Mouse (Mus musculus) bone marrow, adult 2 months (tissue): ENCODE measurements around the gene Adamts6. TPM values are rescaled to one million over a fixed set of nuclear protein-coding genes. Genes with fewer than 3 reads are reported as not detected.

Source experiments
- H3K27ac ChIP-seq: fragments of 200-500 bp; 2 replicates; pipeline ENCODE4 v1.5.1; 2012; ENCODE audit warnings: low read depth, mild to moderate bottlenecking, control low read depth, inconsistent platforms, low read length; ENCODE audit not compliant: control insufficient read depth, poor library complexity, insufficient read depth
- H3K4me1 ChIP-seq: fragments of 200-500 bp; 2 replicates; pipeline ENCODE4 v1.6.1; 2011; ENCODE audit warnings: low read length; ENCODE audit not compliant: control insufficient read depth, insufficient read depth
- H3K4me3 ChIP-seq: fragments of 200-500 bp; replicated peaks from 2 replicates; pipeline ENCODE3; 2011; ENCODE audit warnings: mild to moderate bottlenecking, low read depth, low read length, control low read depth; ENCODE audit not compliant: control insufficient read depth
- CTCF ChIP-seq: fragments of 200-500 bp; IDR thresholded peaks from 2 replicates; pipeline ENCODE4 v1.5.1; 2011; ENCODE audit warnings: low read length, control low read depth; ENCODE audit not compliant: control insufficient read depth, insufficient read depth
- POLR2A ChIP-seq: fragments of 200-500 bp; IDR thresholded peaks from 2 replicates; pipeline ENCODE4 v1.6.1; 2011; ENCODE audit warnings: low read depth, mild to moderate bottlenecking, control low read depth, low read length, borderline replicate concordance; ENCODE audit not compliant: control insufficient read depth
- WGBS: fragments of 180-500 bp; shearing (Covaris S2); methylation state at CpG from one replicate; pipeline ENCODE4 v1.1.7; 2018; 5-methylcytosine and 5-hydroxymethylcytosine counted together
- polyA plus RNA-seq: library from polyadenylated mRNA; stranded (reverse); fragments of >200 nt; gene quantifications from 2 replicates; pipeline ENCODE4 v1.2.4, GENCODE M21; 2011; ENCODE audit warnings: low replicate concordance; ENCODE audit not compliant: missing spikeins, insufficient read depth, insufficient read length

The Adamts6 gene
- polyA plus RNA-seq, 1 experiment, result 1.4 TPM

GRCm38 (mm10) chr13:104531841-104532240 lies 244.2 kb downstream of the Adamts6 start:
- Histone ChIP-seq H3K27ac (no peak overlapping the region), H3K4me1 (no peaks in the 10 kb centered on the region), H3K4me3 (no peak overlapping the region)
- TF ChIP-seq CTCF, result no peak
- no peak for TF ChIP-seq POLR2A
- WGBS, result 92% methylated on average over 8 of the region's 8 CpGs

DNA sequence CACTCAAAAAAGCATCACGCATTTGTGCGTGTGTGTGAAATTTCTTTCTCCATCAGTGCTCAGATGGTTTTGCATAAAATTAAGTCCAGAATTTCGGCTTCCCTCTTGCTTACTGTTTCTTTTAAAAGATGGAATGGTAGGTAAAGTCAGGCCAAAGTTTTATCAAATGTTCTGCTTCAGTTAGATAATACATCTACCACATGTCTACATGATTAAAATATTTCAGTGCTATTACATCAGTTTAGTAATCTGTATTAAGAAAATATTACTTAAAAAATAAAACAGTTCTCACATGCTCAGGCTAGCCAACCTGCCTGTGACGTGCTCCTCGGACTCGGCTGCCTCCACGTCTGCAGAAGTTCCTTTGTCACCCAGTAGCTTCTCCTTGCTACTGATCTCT lies 245.1 kb downstream of the Adamts6 start:
- Histone ChIP-seq H3K4me3 (no peak overlapping the region), H3K27ac (no peak overlapping the region), H3K4me1 (no peaks in the 10 kb centered on the region)
- TF ChIP-seq POLR2A (no peak), CTCF (no peak)
- WGBS, result 91% methylated on average over 7 of the region's 7 CpGs

- H3K4me1 ChIP-seq, result no peaks in the 10 kb centered on the region
- no peak overlapping the region for H3K27ac ChIP-seq
- WGBS, result 83% methylated on average over 7 of the region's 7 CpGs
- no peak overlapping the region for H3K4me3 ChIP-seq
- TF ChIP-seq POLR2A (no peak), CTCF (no peak)
Observed at GRCm38 (mm10) chr13:104533806-104534495, 246.3 kb downstream of the Adamts6 start.

GRCm38 (mm10) chr13:104540861-104541398 lies 253.3 kb downstream of the Adamts6 start:
- Histone ChIP-seq H3K27ac (no peak overlapping the region), H3K4me1 (no peaks in the 10 kb centered on the region), H3K4me3 (no peak overlapping the region)
- no peak for TF ChIP-seq POLR2A
- no peak for TF ChIP-seq CTCF
- WGBS, result 83% methylated on average over 7 of the region's 7 CpGs

DNA sequence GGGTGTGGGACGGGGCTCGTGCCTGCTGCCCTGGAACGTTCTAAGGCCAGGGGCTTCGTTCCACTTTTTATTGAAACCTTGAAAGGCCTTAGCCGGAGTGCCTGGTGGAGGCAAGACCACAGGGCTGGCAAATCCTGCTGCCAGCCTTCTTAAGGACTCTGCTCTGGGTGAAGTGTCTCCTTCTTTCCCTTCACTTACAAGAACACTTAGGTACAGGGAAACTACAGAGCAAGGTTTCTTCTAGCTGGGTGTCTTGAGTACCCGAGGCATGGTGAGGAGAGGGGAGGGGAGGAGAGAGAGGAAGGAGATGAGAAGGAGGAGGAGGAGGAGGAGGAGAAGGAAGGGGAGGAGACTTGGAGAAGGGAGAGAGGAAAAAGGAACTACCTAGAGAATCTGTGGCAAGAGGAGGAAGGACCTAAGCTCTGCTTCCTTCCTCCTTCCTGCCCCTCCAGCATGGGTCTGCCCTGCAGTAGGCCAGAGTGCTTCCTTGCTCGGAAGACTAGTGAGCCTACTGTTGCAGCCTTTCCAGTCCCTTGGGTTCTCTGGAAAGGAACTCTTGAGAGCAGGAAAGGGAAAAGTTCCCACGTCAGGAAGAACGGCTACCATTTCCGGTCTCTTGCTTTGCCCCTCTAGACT lies 254.6 kb downstream of the Adamts6 start:
- no peaks in the 10 kb centered on the region for H3K4me1 ChIP-seq
- H3K4me3 ChIP-seq, result no peak overlapping the region
- no peak for TF ChIP-seq CTCF
- no peak for TF ChIP-seq POLR2A
- WGBS, result 73% methylated on average over 10 of the region's 10 CpGs
- no peak overlapping the region; the same call in 1 of the 2 replicates for H3K27ac ChIP-seq

GRCm38 (mm10) chr13:104542759-104543141 lies 255.1 kb downstream of the Adamts6 start:
- Histone ChIP-seq H3K4me3 (no peak overlapping the region), H3K27ac (no peak overlapping the region), H3K4me1 (no peaks in the 10 kb centered on the region)
- TF ChIP-seq POLR2A (no peak), CTCF (no peak)
- WGBS, result 79% methylated on average over 4 of the region's 4 CpGs

Other genes with a start within 250 kb of the Adamts6 start
- gene Nln, start 178.2 kb upstream of the Adamts6 start, polyA plus RNA-seq, result 3.6 and 12.4 TPM in 2 replicates
- 1.1 TPM in 1 of 2 replicates, not detected in the other for gene Sgtb, start 178.1 kb upstream of the Adamts6 start, polyA plus RNA-seq
- gene Trappc13, start 109.4 kb upstream of the Adamts6 start, polyA plus RNA-seq, result 5.9 and 18.8 TPM in 2 replicates
- gene Trim23, start 109.0 kb upstream of the Adamts6 start, polyA plus RNA-seq, result 5.4 and 6.0 TPM in 2 replicates
- gene Cenpk, start 59.2 kb upstream of the Adamts6 start, polyA plus RNA-seq, result 20.8 and 22.4 TPM in 2 replicates
- 12.2 and 16.4 TPM in 2 replicates for gene Ppwd1, start 59.0 kb upstream of the Adamts6 start, polyA plus RNA-seq